Mouse (Mus musculus): ENCODE data around the gene Pan3.

The Pan3 gene

DNA sequence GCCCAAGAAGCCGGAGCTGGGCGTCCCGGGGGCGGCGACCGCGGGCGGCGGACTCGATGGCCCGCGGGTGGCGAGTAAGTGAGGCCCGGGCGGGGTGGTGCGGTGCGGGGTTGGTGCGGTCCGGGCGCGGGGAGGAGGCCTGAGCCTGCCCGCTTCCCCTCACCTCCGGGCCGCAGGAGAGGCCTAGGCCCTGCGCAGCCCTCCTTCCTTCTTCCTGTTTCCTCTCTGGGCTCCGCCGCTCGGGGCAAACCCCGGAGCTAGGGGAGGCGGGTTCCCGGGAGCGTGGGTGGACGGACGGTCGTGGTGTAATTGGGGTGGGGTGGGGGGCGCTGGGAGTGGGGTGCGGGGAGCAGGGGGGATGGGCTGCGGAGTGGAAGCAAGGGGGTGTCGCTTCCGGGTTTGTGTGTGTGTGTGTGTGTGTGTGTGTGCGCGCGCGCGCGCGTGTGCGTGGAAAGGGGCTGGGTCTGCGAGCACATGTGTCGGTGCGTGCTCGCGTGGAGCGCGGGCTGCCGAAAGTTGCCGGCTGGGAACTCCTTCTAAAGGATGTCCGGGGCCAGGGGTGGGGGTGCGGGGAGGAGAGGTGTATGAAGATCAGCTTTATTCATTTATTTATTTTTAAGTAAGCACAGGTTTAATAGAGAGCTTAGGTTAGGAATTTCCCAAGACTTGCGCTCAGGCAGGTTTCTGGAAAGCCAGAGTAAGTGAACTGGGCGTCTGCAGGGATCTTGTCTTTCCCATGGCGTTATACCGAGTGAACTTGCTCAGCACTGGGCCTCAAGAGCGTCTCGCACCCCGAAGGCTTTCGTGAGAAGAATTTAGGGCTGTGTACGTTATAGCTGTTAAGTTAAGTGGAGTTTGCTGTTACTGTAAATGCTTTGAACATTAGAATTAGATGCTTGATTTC, 1.2 kb downstream of the Pan3 start:
- peak; percentile 72 to 73 for DNase-seq (ENCODE audit: low spot score in 2 of 2)

DNA sequence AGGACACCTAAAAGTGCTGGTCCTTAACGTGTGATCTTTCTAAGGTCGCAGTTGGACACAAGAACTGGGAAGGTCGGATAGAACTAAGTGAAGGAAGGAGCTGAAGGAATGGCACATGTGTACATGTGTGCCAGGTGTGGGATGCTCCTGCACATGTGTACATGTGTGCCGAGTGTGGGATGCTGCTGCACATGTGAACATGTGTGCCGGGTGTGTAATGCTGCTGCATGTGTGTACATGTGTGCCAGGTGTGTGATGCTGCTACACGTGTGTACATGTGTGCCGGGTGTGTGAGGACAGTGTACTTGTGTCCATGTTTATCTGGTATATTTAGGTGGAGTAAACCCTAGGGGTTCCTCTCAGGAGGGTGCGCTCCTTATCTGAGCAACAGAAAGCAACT, 3.0 kb downstream of the Pan3 start:
- no peak for DNase-seq (ENCODE audit: low spot score in 2 of 2)

DNA sequence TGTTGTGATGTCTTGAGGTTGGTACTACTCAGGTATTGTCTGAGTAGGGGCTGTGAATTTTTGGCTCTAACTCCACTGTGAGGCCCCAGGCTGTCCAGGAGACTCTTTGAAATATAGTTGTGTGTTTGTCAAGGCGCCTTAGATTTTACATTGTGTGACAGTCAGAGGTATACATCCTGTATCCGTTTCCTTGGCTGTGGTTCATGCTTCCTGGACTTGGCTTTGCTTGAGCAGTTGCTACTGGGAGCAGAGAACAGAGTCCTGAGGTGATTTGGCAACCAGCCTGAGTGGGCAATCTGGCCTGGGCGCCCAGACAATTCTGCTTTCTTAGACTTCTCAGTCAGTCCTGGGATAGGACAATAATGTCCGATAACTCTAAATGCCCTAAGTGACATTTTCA, 5.3 kb downstream of the Pan3 start:
- DNase-seq (ENCODE audit: low spot score in 2 of 2): no peak

DNA sequence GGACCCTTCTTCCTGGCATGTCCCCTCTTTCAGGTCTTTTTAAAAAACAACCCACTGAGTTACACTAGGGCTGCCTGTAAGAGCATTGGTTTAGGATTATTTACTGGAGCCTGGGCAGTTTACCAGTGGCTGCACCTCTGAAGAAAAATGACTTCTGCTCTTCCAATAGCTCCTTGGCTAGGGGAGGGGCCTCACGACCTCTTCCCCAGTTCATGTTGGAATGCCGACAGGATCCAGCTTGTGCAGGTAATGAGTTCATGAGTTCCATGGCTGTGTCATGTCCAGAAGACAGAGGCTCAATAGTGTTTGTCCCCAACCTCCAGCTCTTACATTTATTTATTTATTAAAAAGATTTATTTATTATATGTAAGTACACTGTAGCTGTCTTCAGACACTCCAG, 5.8 kb downstream of the Pan3 start:
- no peak for DNase-seq (ENCODE audit: low spot score in 2 of 2)

DNA sequence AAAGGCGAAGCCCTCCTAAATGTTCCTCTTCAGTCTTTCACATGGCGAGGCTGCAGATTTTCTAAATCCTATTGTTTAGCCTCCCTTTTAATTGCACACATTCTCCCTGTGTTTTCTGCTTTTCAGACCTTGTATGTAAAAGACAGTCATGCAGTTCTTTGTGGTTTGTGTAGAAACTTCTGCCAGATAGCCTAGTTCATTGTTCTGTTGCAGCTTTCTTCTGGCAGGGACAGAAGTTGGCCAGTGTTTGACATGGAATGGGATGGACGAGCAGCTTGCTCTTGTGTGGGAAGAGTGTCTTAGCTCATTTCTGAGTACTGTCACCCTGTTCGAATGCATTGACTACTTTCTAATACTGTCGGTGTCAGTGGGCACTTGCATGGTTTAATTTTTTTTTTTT, 6.5 kb downstream of the Pan3 start:
- DNase-seq (ENCODE audit: low spot score in 2 of 2): no peak

DNA sequence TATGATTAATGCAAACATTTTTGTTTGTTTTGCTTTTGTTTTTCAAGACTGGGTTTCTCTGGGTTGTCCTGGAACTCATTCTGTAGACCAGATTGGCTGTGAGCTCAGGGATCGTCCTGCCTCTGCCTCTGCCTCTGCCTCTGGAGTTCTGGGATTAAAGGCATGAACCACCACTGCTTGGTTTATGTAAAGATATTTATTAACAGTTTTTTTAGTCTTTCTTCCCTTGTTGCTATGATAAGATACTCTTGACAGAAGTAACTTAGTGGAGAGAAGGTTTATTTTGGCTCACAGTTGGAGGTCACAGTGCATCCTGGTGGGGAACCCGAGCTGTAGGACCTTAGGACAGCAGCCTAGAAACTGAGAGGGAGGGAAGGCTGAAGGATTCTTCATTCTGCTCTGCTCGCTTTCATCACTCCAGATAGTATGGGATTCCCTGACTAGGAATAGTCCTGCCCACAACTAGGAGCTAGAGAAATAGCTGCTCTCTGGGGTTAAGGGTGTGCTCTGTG, 11.1 kb downstream of the Pan3 start:
- no peak for DNase-seq (ENCODE audit: low spot score in 2 of 2)

DNA sequence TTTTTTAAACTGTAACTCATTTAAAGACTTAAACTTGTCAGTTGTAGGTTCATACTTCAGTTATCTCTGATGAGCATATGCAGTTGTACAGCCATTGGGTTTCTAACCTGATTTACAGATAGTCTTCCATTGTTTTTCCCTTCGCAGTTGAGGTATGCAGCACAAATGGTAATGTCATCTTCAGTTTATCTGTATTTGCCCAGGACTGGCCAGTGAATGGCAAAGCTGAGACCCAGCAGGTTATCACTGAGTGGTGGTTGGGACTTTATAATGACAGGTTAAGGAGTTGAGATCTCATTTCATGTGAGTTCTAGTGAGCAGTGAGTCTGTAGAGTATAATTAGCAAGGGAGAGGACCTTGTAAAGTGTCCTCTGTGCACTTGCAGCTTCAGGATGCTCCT, 12.0 kb downstream of the Pan3 start:
- no peak for DNase-seq (ENCODE audit: low spot score in 2 of 2)

DNA sequence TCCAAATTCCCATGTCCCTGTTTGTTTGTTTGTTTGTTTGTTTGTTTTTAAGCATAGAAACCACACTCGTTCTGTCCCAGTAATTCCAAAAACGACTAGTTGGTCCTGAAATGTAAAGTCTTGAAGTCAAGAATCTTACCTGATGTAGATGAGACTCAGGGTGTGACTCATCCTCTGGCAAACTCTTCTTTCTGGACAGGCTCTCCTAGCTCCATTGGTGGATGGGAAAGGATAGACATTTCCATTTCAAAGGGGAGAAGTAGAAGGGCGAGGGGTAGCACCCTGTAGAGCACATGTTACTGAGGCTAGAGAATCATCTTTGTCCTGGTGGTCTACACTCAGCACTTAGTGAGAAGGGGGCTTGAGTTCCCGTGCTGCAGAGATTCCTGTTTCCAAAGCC, 12.8 kb downstream of the Pan3 start:
- DNase-seq (ENCODE audit: low spot score in 2 of 2): no peak

DNA sequence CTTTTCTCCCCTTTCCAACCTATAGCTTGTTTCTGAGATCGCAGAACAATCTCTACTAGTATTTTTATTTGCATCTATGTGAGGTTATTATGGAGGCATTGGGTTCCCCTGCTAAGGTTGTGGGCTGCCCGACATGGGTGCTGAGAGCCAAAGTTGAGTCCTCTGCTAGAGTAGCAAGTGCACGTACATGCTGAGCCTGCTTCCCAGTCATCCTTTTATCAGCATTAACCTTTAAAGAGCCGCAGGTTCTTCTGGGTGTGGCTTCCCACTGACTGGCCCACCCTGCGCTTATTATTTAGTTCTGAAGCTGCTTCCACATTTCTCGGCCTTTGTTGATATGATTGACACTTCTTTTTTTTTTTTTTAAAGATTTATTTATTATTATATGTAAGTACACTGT, 14.3 kb downstream of the Pan3 start:
- no peak for DNase-seq (ENCODE audit: low spot score in 2 of 2)

DNA sequence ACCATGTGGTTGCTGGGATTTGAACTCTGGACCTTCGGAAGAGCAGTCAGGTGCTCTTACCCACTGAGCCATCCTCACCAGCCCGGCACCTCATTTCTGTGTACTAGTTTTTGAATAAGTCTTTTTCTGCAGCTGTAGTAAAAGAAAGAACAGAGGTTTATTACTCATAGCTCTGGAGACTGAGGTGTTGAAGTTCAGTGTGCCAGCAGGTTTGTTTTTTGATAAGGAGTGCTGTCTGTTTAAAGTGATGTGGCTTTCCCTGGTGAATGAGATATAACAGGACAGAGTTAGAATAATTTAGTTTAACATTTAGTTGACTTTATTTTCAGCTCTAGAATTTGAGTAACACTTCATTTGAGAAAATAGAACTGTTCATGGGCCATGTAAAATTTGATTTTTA, 14.8 kb downstream of the Pan3 start:
- no peak for DNase-seq (ENCODE audit: low spot score in 2 of 2)

DNA sequence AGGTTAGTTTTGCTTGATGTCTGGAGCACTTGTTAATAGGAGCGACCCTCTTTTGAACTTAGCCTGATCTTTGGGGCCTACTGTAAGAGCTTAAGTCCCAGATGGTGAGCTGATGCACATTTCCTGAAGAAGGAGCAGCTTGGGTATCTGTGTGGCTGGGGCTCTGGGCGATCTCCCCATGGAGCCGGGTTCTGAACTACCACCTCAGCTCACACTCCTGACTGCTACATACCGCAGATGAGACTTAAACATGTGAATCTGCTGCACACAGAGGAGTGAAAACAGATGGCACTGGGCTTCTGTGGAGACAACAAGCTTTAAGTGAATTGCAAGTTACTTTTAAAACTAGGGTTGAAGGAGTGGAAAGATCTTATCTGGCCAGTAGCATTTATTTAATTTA, 15.3 kb downstream of the Pan3 start:
- no peak for DNase-seq (ENCODE audit: low spot score in 2 of 2)

DNA sequence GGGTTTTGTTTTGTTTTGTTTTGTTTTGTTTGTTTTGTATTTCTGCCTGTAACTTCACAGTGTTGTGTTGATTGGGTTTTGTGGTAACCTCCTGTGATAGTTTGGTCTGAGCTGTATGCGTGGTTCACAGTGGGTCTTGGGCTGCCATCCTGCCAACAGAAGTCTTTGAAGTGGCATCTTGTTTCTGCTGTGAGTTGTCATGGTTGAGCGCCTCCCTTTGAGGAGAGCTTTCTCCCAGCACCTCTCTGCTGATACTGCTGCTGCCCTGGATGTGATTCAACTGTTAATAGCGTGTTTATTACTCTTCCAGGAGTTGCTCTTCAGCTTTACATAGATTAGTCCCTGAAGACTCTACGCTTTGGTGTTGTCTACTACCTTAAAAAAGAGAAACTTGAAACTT, 18.6 kb downstream of the Pan3 start:
- DNase-seq (ENCODE audit: low spot score in 2 of 2): no peak

DNA sequence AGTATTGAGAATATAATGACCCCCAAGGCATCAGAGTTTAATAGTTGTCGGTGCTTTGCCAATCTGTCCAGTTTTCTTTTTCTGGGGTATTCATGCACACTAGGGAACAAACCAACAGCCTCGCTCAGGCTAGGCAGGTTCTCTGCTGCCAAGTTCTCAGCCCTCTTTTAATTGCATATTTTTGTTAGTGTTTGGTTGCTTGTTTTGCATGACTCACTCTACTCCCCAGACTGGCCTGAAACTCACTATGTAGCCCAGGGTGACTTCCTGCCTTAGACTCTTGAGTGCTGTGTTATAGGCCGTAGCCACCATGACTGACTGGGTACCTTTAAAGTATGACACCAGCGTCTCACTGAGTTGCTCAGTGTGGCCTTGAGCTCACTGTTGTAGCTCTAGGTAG, 19.0 kb downstream of the Pan3 start:
- DNase-seq (ENCODE audit: low spot score in 2 of 2): no peak

DNA sequence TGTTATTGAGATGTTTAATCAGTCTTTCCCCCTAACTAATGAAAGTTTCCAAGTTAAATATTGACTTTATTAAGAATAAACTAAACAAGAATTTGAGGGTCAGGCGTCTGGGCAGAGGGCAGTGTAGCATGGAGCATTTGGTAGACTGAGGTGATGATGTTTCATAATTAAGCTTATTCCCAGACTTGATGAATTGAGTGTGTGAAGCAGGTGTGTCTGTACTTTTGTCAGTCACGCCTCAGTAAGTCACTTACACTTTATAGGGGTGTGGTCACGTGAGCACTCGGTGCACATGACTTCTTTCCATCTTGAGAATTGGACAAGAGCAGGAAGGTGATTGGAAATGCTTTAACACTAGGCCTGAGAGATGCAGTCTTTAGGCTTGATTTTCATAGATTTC, 26.5 kb downstream of the Pan3 start:
- no peak for DNase-seq (ENCODE audit: low spot score in 2 of 2)

DNA sequence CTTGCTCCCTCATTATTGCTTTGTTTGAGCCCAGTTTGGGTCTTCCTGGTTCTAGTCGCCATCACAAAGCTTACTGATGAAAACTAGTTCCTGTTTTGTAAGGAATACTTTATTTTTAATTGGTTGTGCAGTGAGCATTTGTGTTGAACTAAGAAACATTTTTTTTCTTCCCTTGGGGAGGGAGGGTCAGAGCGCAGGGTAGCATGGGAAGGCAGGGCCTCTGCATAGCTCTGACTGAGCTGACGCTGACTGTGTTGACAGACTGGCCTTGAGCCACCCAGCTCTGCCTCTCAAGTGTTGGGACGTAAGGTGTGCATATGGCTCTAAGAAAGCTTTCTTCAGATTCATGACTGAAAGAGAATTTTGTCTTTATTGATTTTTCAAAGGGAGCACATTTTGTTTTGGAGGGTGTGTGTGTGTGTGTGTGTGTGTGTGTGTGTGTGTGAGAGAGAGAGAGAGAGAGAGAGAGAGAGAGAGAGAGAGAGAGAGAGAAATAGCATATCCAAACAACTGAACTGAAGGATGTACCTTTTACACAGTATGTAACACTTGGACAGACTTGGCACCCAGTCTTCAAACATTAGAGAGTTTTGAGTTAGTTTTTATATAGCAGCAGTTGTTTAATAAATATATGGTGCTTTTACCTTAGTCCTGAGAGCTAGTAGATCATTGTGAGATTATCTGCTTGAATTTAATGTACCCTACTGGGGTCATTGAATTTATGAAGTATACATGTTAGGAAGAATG, 30.0 kb downstream of the Pan3 start:
- no peak for DNase-seq (ENCODE audit: low spot score in 2 of 2)

DNA sequence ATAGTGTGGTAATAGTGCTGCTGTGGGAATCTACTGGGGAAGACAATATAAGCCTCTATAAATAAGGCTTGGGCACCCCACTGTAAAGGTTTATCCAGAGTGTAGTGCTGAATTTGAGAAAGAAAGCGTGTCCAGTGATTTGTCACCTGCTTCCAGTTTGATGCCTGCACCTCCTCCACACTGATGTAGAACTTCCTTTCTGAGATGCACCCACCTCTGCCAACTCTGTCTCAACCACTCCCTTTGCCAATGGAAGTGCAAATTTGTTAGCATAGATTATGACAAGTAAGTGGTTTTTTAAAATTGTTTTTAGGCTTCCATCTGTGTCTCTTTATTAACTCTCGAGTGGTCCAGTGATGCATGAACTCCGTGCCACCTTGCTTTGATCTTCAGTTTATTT, 33.3 kb downstream of the Pan3 start:
- peak; percentile 24 to 28 for DNase-seq (ENCODE audit: low spot score in 2 of 2)

DNA sequence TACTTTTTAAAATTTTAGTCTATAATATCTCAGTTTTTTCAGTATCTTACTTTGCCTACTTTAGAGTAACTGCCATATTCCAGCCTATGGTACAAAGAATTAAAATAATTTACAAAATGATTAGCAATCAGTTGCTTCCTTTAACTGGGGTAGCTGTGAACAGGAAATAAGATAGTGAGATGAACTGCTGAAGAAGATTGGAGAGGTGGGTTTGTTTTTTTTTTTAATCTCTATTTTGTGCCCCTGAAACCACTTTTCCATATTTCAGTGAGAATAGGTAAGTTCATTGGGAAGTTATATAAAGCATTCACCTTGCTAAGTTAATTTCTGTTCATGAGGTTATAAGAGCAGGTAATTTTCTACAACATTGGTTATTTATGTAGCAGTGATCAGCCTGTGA, 36.4 kb downstream of the Pan3 start:
- no peak for DNase-seq (ENCODE audit: low spot score in 2 of 2)

DNA sequence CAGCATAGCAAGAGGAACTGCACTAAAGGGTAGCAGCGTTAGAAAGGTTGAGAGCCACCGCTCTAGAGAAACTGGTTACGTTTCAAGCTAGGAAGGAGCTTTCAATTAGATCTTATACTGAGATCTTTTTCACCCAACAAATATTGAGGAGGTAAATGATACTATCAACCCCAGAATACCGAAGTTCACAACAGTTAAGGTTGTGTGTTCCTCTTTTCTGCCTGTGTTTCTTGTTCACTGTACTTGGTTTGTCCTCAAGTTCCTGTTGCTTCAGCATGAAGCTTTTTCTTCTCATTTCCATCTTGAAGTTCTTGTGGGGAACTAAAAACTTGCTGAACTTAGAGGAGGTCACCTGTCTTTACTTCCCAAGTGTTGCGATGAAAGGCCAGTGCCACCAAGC, 41.2 kb downstream of the Pan3 start:
- no peak for DNase-seq (ENCODE audit: low spot score in 2 of 2)

DNA sequence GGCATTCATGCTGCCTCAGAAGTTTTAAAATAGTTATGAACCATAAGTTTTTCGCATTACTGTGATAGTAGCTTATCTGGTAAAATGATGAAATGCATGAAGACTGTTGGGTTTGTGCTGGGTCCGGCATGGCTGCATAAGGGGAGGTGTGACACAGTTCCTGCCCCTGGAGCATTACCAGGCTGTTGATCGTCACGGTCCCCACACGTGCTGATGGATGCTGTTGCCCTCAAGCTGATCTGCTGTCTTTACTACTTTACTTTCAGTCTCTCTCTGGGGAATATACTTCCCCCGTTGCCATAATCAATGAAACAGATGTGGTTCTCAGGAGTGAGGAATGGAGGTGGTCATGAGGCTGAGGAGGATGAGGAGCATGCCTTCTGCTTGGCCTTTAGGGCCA, 43.1 kb downstream of the Pan3 start:
- no peak for DNase-seq (ENCODE audit: low spot score in 2 of 2)

DNA sequence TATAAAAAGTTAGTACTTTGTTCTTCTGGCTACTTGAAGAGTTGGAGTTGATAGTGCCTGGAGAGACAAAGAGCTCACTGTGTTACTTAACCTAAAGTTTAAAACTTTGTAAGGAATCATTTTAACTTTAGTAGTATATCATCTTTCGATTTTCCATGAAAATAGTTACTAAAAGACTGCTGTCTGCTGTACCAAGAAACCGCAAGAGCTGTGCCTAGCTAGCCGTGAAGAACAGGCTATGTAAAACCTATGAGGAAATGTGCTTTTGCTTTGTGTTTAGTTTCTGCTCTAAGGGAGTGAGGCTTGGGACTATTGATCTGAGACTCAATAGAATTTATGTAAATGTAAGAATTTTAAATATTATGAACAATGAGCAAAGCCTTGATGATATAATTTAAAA, 43.9 kb downstream of the Pan3 start:
- DNase-seq (ENCODE audit: low spot score in 2 of 2): no peak

DNA sequence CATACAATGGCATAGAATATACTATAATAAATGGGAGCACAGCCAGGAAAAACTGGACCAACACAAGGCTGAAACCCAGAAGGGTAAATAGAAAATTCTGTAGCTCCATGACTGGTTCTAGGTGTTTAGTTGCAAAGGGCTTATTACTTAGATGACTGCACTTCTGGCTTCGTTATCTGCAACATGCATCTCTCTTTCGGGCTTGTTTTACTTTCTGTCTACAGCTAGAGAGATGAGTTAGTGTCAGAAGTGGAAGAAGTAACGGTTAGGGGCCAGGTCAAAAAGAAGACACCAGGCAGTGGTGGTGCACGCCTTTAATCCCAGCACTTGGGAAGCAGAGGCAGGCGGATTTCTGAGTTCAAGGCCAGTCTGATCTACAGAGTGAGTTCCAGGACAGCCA, 46.1 kb downstream of the Pan3 start:
- no peak for DNase-seq (ENCODE audit: low spot score in 2 of 2)

DNA sequence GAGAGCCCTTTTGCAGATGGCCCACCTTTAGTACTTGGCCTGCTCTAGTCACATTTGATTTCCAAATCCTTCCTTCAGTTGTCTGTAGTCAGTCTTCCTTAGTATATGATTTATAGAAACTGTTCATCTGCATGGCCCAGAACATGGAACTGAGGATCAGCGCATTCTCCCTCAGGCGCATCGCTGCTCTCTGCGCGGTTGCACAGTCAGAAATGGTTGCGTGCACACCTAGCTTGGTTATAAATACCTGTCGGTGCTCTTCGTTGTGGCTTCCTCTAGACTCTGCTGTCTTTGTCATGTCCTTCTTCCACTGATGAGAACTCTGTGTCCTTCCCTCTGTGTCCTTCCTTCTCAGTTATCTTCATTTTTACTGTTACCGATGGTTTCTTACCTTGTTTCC, 47.1 kb downstream of the Pan3 start:
- no peak for DNase-seq (ENCODE audit: low spot score in 2 of 2)

DNA sequence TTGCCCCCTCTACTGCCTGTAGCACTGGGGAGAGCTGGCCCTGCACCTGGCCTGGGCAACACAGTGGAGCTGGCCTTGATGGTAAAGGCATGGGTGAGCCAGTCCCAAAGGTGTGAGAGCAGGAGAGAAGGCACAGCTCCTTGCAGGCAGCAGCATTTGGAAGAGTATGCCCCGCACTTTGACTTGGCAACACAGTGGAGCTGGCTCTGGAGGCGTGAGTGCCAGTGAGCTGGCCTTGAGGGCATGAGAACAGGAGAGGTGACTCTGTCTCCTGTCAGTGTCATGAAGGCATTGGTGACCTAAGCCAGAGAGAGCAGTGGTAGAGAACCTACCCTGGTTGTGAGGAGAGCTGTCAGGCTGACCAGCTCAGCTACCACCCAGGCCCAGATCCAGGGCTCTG, 49.4 kb downstream of the Pan3 start:
- no peak for DNase-seq (ENCODE audit: low spot score in 2 of 2)

Data from right cerebral cortex, adult 2 months (tissue).